17 mouse cellular contexts compared by ENCODE assay signal in genomic region chr17:36179446-36179845, GRCm38 (mm10). TPM values are rescaled to one million over a fixed set of nuclear protein-coding genes. Genes with fewer than 3 reads are reported as not detected.
DNase-seq lines count a peak whose midpoint lies in the region; ATAC-seq and TF ChIP-seq lines count a peak whose summit lies in the region.
"Not testable (repeated sequence)": the region's sequence is repeated elsewhere in the genome, so short reads cannot be mapped to it uniquely, and the experiment has no call there.
"Had no signal": no experiment of that assay in that cellular context is flagged by ENCODE, and none has a peak within 500 bp of the region (broad histone marks: within the 10 kb centered on the region; RNA-seq: fewer than 3 reads in every experiment).

No protein-coding gene starts in this region.

- not testable (repeated sequence) for H3K4me3 ChIP-seq in embryonic facial prominence, embryonic 11.5 days (ENCODE audit: low read depth, low read length)
- H3K4me3 ChIP-seq in forebrain, embryonic 14.5 days (ENCODE audit: low read depth, low read length) = peak overlapping the region; percentile 21; the same call in 1 of the 2 replicates
- H3K4me3 ChIP-seq in heart, embryonic 16.5 days (ENCODE audit: low read length) = peak overlapping the region; percentile 44
- H3K4me3 ChIP-seq in hindbrain, postnatal 0 days (ENCODE audit: low read length) = peak overlapping the region; percentile 26; the same call in 1 of the 2 replicates
- peak overlapping the region; percentile 46 for H3K4me3 ChIP-seq in limb, embryonic 10.5 days
- peak overlapping the region; percentile 40 for H3K4me3 ChIP-seq in lung, embryonic 14.5 days (ENCODE audit: low read depth, low read length)
- peak overlapping the region; percentile 34; the same call in 1 of the 2 replicates for H3K4me3 ChIP-seq in midbrain, embryonic 15.5 days
- peak overlapping the region; percentile 36 for H3K4me3 ChIP-seq in stomach, embryonic 15.5 days (replicated peaks)

- not testable (repeated sequence) for ATAC-seq in embryonic facial prominence, embryonic 11.5 days (replicated peaks; ENCODE audit: insufficient number of reproducible peaks, low FRiP score, low TSS enrichment, low read depth); forebrain, embryonic 14.5 days; heart, embryonic 16.5 days (replicated peaks; ENCODE audit: extremely low read depth, insufficient read depth, low FRiP score); hindbrain, postnatal 0 days; midbrain, embryonic 15.5 days (replicated peaks); stomach, embryonic 15.5 days (ENCODE audit: insufficient read depth, low FRiP score, low read depth)
- peak; percentile 21 for ATAC-seq in lung, embryonic 14.5 days (ENCODE audit: insufficient read depth)

- 11% methylated on average over 10 of the region's 10 CpGs for WGBS in embryonic facial prominence, embryonic 11.5 days
- WGBS in forebrain, embryonic 14.5 days = 10% methylated on average over 10 of the region's 10 CpGs
- WGBS in heart, embryonic 16.5 days = 19% methylated on average over 10 of the region's 10 CpGs
- 12% methylated on average over 10 of the region's 10 CpGs for WGBS in hindbrain, postnatal 0 days
- 13% methylated on average over 10 of the region's 10 CpGs for whole genome bisulfite sequencing in limb, embryonic 10.5 days
- WGBS in lung, embryonic 14.5 days = 10% methylated on average over 10 of the region's 10 CpGs
- WGBS in midbrain, embryonic 15.5 days = 9% methylated on average over 10 of the region's 10 CpGs
- 19% methylated on average over 10 of the region's 10 CpGs for WGBS in stomach, embryonic 15.5 days

- TF ChIP-seq CTCF in hindbrain, postnatal 0 days (IDR thresholded peaks at IDR 0.05; ENCODE audit: low read depth); lung, embryonic 14.5 days (IDR thresholded peaks at IDR 0.05; ENCODE audit: low read depth): not testable (repeated sequence)

- H3K27ac ChIP-seq in embryonic facial prominence, embryonic 11.5 days (replicated peaks; ENCODE audit: low read depth, low read length); forebrain, embryonic 14.5 days (ENCODE audit: low read depth, low read length); heart, embryonic 16.5 days (ENCODE audit: low read length); hindbrain, postnatal 0 days; limb, embryonic 10.5 days; midbrain, embryonic 15.5 days; stomach, embryonic 15.5 days: not testable (repeated sequence)
- 0 out of 2 replicates have a peak overlapping the region, but pooled peaks have one; percentile 73 for H3K27ac ChIP-seq in lung, embryonic 14.5 days (ENCODE audit: low read depth)

- not testable (repeated sequence) for H3K9me3 ChIP-seq in embryonic facial prominence, embryonic 11.5 days (replicated peaks; ENCODE audit: control insufficient read depth, low read length); forebrain, embryonic 14.5 days (replicated peaks; ENCODE audit: control insufficient read depth, low read length); heart, embryonic 16.5 days (replicated peaks; ENCODE audit: control insufficient read depth, low read length); hindbrain, postnatal 0 days (ENCODE audit: low read length); limb, embryonic 10.5 days (replicated peaks); lung, embryonic 14.5 days (ENCODE audit: low read depth, low read length); midbrain, embryonic 15.5 days; stomach, embryonic 15.5 days

- H3K9ac ChIP-seq in embryonic facial prominence, embryonic 11.5 days (replicated peaks; ENCODE audit: low read length); forebrain, embryonic 14.5 days (ENCODE audit: low read length); heart, embryonic 16.5 days (ENCODE audit: low read length); hindbrain, postnatal 0 days (replicated peaks; ENCODE audit: low read length); midbrain, embryonic 15.5 days; stomach, embryonic 15.5 days: not testable (repeated sequence)
- H3K9ac ChIP-seq in lung, embryonic 14.5 days = 0 out of 2 replicates have a peak overlapping the region, but pooled peaks have one; percentile 40

- not testable (repeated sequence) for H3K4me1 ChIP-seq in embryonic facial prominence, embryonic 11.5 days (ENCODE audit: control insufficient read depth, insufficient read depth, low read length); forebrain, embryonic 14.5 days (ENCODE audit: control insufficient read depth, insufficient read depth, low read length); heart, embryonic 16.5 days (ENCODE audit: control insufficient read depth, insufficient read depth, low read length); hindbrain, postnatal 0 days (ENCODE audit: insufficient read depth, low read length); limb, embryonic 10.5 days; lung, embryonic 14.5 days (ENCODE audit: insufficient read depth); midbrain, embryonic 15.5 days; stomach, embryonic 15.5 days

- DNase-seq in embryonic facial prominence, embryonic 11.5 days (ENCODE audit: low spot score); forebrain, embryonic 14.5 days (ENCODE audit: low spot score); hindbrain, postnatal 0 days (ENCODE audit: low spot score); limb, embryonic 10.5 days (ENCODE audit: low spot score); lung, embryonic 14.5 days: not testable (repeated sequence)

- H3K27me3 ChIP-seq in embryonic facial prominence, embryonic 11.5 days (ENCODE audit: control insufficient read depth, insufficient read depth, low read length); forebrain, embryonic 14.5 days (replicated peaks; ENCODE audit: control insufficient read depth, insufficient read depth, low read length); heart, embryonic 16.5 days (ENCODE audit: control insufficient read depth, insufficient read depth, low read length); hindbrain, postnatal 0 days (ENCODE audit: insufficient read depth, low read length); lung, embryonic 14.5 days (ENCODE audit: insufficient read depth, low read length); stomach, embryonic 15.5 days (replicated peaks): not testable (repeated sequence)
- H3K27me3 ChIP-seq in limb, embryonic 10.5 days (ENCODE audit: low read depth, poor library complexity, severe bottlenecking) = peaks cover 59% of the 10 kb centered on the region
- H3K27me3 ChIP-seq in midbrain, embryonic 15.5 days (replicated peaks) = peaks cover 14% of the 10 kb centered on the region

- H3K4me2 ChIP-seq in embryonic facial prominence, embryonic 11.5 days (ENCODE audit: low read depth, low read length) = peak overlapping the region; percentile 50; the same call in 1 of the 2 replicates
- H3K4me2 ChIP-seq in forebrain, embryonic 14.5 days (ENCODE audit: low read length) = peak overlapping the region; percentile 50
- H3K4me2 ChIP-seq in heart, embryonic 16.5 days (ENCODE audit: low read depth, low read length) = peak overlapping the region; percentile 65
- peak overlapping the region; percentile 47; the same call in 1 of the 2 replicates for H3K4me2 ChIP-seq in hindbrain, postnatal 0 days (ENCODE audit: low read depth, low read length)
- H3K4me2 ChIP-seq in lung, embryonic 14.5 days = peak overlapping the region; percentile 60
- peak overlapping the region; percentile 62 for H3K4me2 ChIP-seq in midbrain, embryonic 15.5 days
- H3K4me2 ChIP-seq in stomach, embryonic 15.5 days = peak overlapping the region; percentile 74

- H3K36me3 ChIP-seq in embryonic facial prominence, embryonic 11.5 days (replicated peaks; ENCODE audit: control insufficient read depth, insufficient read depth, low read depth, low read length); forebrain, embryonic 14.5 days (ENCODE audit: control insufficient read depth, insufficient read depth, low read length); heart, embryonic 16.5 days (ENCODE audit: control insufficient read depth, insufficient read depth); hindbrain, postnatal 0 days (ENCODE audit: insufficient read depth, low read length); limb, embryonic 10.5 days; lung, embryonic 14.5 days (ENCODE audit: insufficient read depth); midbrain, embryonic 15.5 days (replicated peaks); stomach, embryonic 15.5 days: not testable (repeated sequence)

RNA-seq across cellular contexts. Expression of gene H2-T3, which starts 10.6 kb away (rescaled TPM):
- not detected in 2 replicates for polyA plus RNA-seq in embryonic facial prominence, embryonic 11.5 days (2014; fragmentation: Nextera tagmentation; extraction: Ambion mirVana)
- not detected in 2 replicates for polyA plus RNA-seq in forebrain, embryonic 14.5 days (2014; fragmentation: Nextera tagmentation; extraction: Ambion mirVana)
- polyA plus RNA-seq in heart, embryonic 16.5 days (2015; fragmentation: Nextera tagmentation; extraction: Ambion mirVana) = 0.21 and 0.97 TPM in 2 replicates
- total RNA-seq in hindbrain, postnatal 0 days (2014; rRNA removed) = not detected in 2 replicates
- not detected in 2 replicates for polyA plus RNA-seq in hindbrain, postnatal 0 days (2015; fragmentation: Nextera tagmentation; extraction: Ambion mirVana)
- not detected in 2 replicates for polyA plus RNA-seq in limb, embryonic 10.5 days (2016; fragmentation: Nextera tagmentation; extraction: Ambion mirVana)
- 1.3 and 1.4 TPM in 2 replicates for polyA plus RNA-seq in lung, embryonic 14.5 days (2014; fragmentation: Nextera tagmentation; extraction: Ambion mirVana)
- polyA plus RNA-seq in midbrain, embryonic 15.5 days (2015; fragmentation: Nextera tagmentation; extraction: Ambion mirVana) = 0.14 TPM in 1 of 2 replicates, not detected in the other
- 4.5 and 5.6 TPM in 2 replicates for polyA plus RNA-seq in stomach, embryonic 15.5 days (2015; fragmentation: Nextera tagmentation; extraction: Ambion mirVana)
- total RNA-seq: adrenal gland, adult 18-20 months; gastrocnemius, adult 18-20 months; heart, postnatal 4 days; layer of hippocampus, adult 2 months; megakaryocyte-erythroid progenitor cell, adult 5-6 weeks had no signal
- polyA plus RNA-seq: forebrain, embryonic 16.5 days; G1E; neural tube, embryonic 11.5 days had no signal

RNA-seq across cellular contexts. Expression of gene Gm8909, which starts 11.1 kb away (rescaled TPM):
- polyA plus RNA-seq in embryonic facial prominence, embryonic 11.5 days (2014; fragmentation: Nextera tagmentation; extraction: Ambion mirVana) = not detected in 2 replicates
- not detected in 2 replicates for polyA plus RNA-seq in forebrain, embryonic 14.5 days (2014; fragmentation: Nextera tagmentation; extraction: Ambion mirVana)
- 1.8 and 1.9 TPM in 2 replicates for polyA plus RNA-seq in heart, embryonic 16.5 days (2015; fragmentation: Nextera tagmentation; extraction: Ambion mirVana)
- not detected in 2 replicates for total RNA-seq in hindbrain, postnatal 0 days (2014; rRNA removed)
- 0.28 and 0.35 TPM in 2 replicates for polyA plus RNA-seq in hindbrain, postnatal 0 days (2015; fragmentation: Nextera tagmentation; extraction: Ambion mirVana)
- polyA plus RNA-seq in limb, embryonic 10.5 days (2016; fragmentation: Nextera tagmentation; extraction: Ambion mirVana) = not detected in 2 replicates
- 44.4 and 51.4 TPM in 2 replicates for polyA plus RNA-seq in lung, embryonic 14.5 days (2014; fragmentation: Nextera tagmentation; extraction: Ambion mirVana)
- not detected in 2 replicates for polyA plus RNA-seq in midbrain, embryonic 15.5 days (2015; fragmentation: Nextera tagmentation; extraction: Ambion mirVana)
- polyA plus RNA-seq in stomach, embryonic 15.5 days (2015; fragmentation: Nextera tagmentation; extraction: Ambion mirVana) = 0.79 and 0.94 TPM in 2 replicates
- total RNA-seq: G1E; gastrocnemius, adult 18-20 months; heart, postnatal 4 days; layer of hippocampus, adult 2 months; left cerebral cortex, adult 18-20 months; megakaryocyte-erythroid progenitor cell, adult 5-6 weeks had no signal
- polyA plus RNA-seq: forebrain, embryonic 16.5 days; G1E; neural tube, embryonic 11.5 days had no signal

RNA-seq across cellular contexts. Expression of gene Gm7030, which starts 50.2 kb away (rescaled TPM):
- polyA plus RNA-seq in embryonic facial prominence, embryonic 11.5 days (2014; fragmentation: Nextera tagmentation; extraction: Ambion mirVana) = not detected in 2 replicates
- polyA plus RNA-seq in forebrain, embryonic 14.5 days (2014; fragmentation: Nextera tagmentation; extraction: Ambion mirVana) = not detected in 2 replicates
- polyA plus RNA-seq in heart, embryonic 16.5 days (2015; fragmentation: Nextera tagmentation; extraction: Ambion mirVana) = 0.22 and 0.39 TPM in 2 replicates
- total RNA-seq in hindbrain, postnatal 0 days (2014; rRNA removed) = not detected in 2 replicates
- polyA plus RNA-seq in hindbrain, postnatal 0 days (2015; fragmentation: Nextera tagmentation; extraction: Ambion mirVana) = not detected in 2 replicates
- not detected in 2 replicates for polyA plus RNA-seq in limb, embryonic 10.5 days (2016; fragmentation: Nextera tagmentation; extraction: Ambion mirVana)
- not detected in 2 replicates for polyA plus RNA-seq in lung, embryonic 14.5 days (2014; fragmentation: Nextera tagmentation; extraction: Ambion mirVana)
- polyA plus RNA-seq in midbrain, embryonic 15.5 days (2015; fragmentation: Nextera tagmentation; extraction: Ambion mirVana) = not detected in 2 replicates
- 0.30 TPM in 1 of 2 replicates, not detected in the other for polyA plus RNA-seq in stomach, embryonic 15.5 days (2015; fragmentation: Nextera tagmentation; extraction: Ambion mirVana)
- total RNA-seq: gastrocnemius, adult 18-20 months; heart, postnatal 4 days; layer of hippocampus, adult 2 months; left cerebral cortex, adult 18-20 months; megakaryocyte-erythroid progenitor cell, adult 5-6 weeks had no signal
- polyA plus RNA-seq: forebrain, embryonic 16.5 days; G1E; neural tube, embryonic 11.5 days had no signal

RNA-seq across cellular contexts. Expression of gene Gm19684, which starts 58.0 kb away (rescaled TPM):
- polyA plus RNA-seq in embryonic facial prominence, embryonic 11.5 days (2014; fragmentation: Nextera tagmentation; extraction: Ambion mirVana) = not detected in 2 replicates
- polyA plus RNA-seq in forebrain, embryonic 14.5 days (2014; fragmentation: Nextera tagmentation; extraction: Ambion mirVana) = not detected in 2 replicates
- 0.21 TPM in 1 of 2 replicates, not detected in the other for polyA plus RNA-seq in heart, embryonic 16.5 days (2015; fragmentation: Nextera tagmentation; extraction: Ambion mirVana)
- total RNA-seq in hindbrain, postnatal 0 days (2014; rRNA removed) = not detected in 2 replicates
- polyA plus RNA-seq in hindbrain, postnatal 0 days (2015; fragmentation: Nextera tagmentation; extraction: Ambion mirVana) = not detected in 2 replicates
- polyA plus RNA-seq in limb, embryonic 10.5 days (2016; fragmentation: Nextera tagmentation; extraction: Ambion mirVana) = not detected in 2 replicates
- not detected in 2 replicates for polyA plus RNA-seq in lung, embryonic 14.5 days (2014; fragmentation: Nextera tagmentation; extraction: Ambion mirVana)
- polyA plus RNA-seq in midbrain, embryonic 15.5 days (2015; fragmentation: Nextera tagmentation; extraction: Ambion mirVana) = not detected in 2 replicates
- not detected in 2 replicates for polyA plus RNA-seq in stomach, embryonic 15.5 days (2015; fragmentation: Nextera tagmentation; extraction: Ambion mirVana)
- total RNA-seq: gastrocnemius, adult 18-20 months; heart, postnatal 4 days; left cerebral cortex, adult 18-20 months had no signal
- polyA plus RNA-seq: forebrain, embryonic 16.5 days; G1E; neural tube, embryonic 11.5 days had no signal

Comparison
In these comparisons a context has a peak if more than half of its experiments do, and no peak if none do; other contexts are left out.
1. RNA of gene Gm8909, which starts 11.1 kb away (polyA plus RNA-seq): 44.4 to 51.4 TPM in lung, embryonic 14.5 days; 1.8 to 1.9 TPM in heart, embryonic 16.5 days, 0.79 to 0.94 TPM in stomach, embryonic 15.5 days, 0.28 to 0.35 TPM in hindbrain, postnatal 0 days, not detected in limb, embryonic 10.5 days, not detected in embryonic facial prominence, embryonic 11.5 days, not detected in forebrain, embryonic 14.5 days and not detected in midbrain, embryonic 15.5 days; every median in the first group is over 10 times any median in the second.
2. Peak in every context shown above with its lines, with median percentiles within 50 percentile points of each other: H3K4me2 ChIP-seq.